Mouse (Mus musculus) adrenal gland, postnatal 14 days (tissue): Measurements from ENCODE around the gene Dppa5a. TPM values are rescaled to one million over a fixed set of nuclear protein-coding genes. Genes with fewer than 3 reads are reported as not detected.

ENCODE experiments used
- total RNA-seq: library from RNA; stranded (reverse); gene quantifications from 2 replicates; pipeline ENCODE4 v1.2.3, GENCODE M21; 2021

Gene Dppa5a
- total RNA-seq, 1 experiment from 2014 or later, result not detected

Other genes with a start within 250 kb of the Dppa5a start
- gene Gsta4, start 185.4 kb downstream of the Dppa5a start, total RNA-seq, result 58.5 and 58.7 TPM in 2 replicates
- gene Gsta1, start 137.5 kb downstream of the Dppa5a start, total RNA-seq, result not detected in 2 replicates
- gene Gm3776, start 111.0 kb downstream of the Dppa5a start, total RNA-seq, result not detected in 2 replicates
- not detected in 2 replicates for gene Gm10639, start 78.3 kb downstream of the Dppa5a start, total RNA-seq
- gene Omt2a, start 53.4 kb downstream of the Dppa5a start, total RNA-seq, result not detected in 2 replicates
- gene Omt2b, start 40.6 kb downstream of the Dppa5a start, total RNA-seq, result not detected in 2 replicates
- 3.3 TPM in 1 of 2 replicates, not detected in the other for gene Gsta2, start 12.4 kb downstream of the Dppa5a start, total RNA-seq
- not detected in 2 replicates for gene Ooep, start 10.5 kb upstream of the Dppa5a start, total RNA-seq
- gene Ddx43, start 27.6 kb upstream of the Dppa5a start, total RNA-seq, result 0.15 TPM in 1 of 2 replicates, not detected in the other
- 1.4 and 1.6 TPM in 2 replicates for gene Cgas, start 75.1 kb upstream of the Dppa5a start, total RNA-seq
- gene Mto1, start 80.0 kb upstream of the Dppa5a start, total RNA-seq, result 27.8 and 29.5 TPM in 2 replicates
- 0.56 TPM in 1 of 2 replicates, not detected in the other for gene Gm17324, start 80.6 kb upstream of the Dppa5a start, total RNA-seq
- gene Eef1a1, start 121.0 kb upstream of the Dppa5a start, total RNA-seq, result 6,863 and 7,423 TPM in 2 replicates
- gene Slc17a5, start 219.9 kb upstream of the Dppa5a start, total RNA-seq, result 11.5 and 12.1 TPM in 2 replicates
- 2.2 and 3.5 TPM in 2 replicates for gene Cd109, start 247.4 kb upstream of the Dppa5a start, total RNA-seq